Mouse (Mus musculus) heart, embryonic 10.5 days (tissue): ENCODE results near the gene Gli3. TPM values are rescaled to one million over a fixed set of nuclear protein-coding genes. Genes with fewer than 3 reads are reported as not detected.

Experiments
- DNase-seq: peaks from one replicate; pipeline ENCODE4 v3.0.0-alpha.2; 2017; ENCODE audit warnings: low spot score
- H3K27ac ChIP-seq: fragments of 300-500 bp; sonication (generic); 2 replicates; pipeline ENCODE4 v1.5.1; 2016; ENCODE audit warnings: mild to moderate bottlenecking
- H3K27me3 ChIP-seq: fragments of 300-500 bp; sonication (generic); 2 replicates; pipeline ENCODE4 v1.6.1; 2016; ENCODE audit warnings: mild to moderate bottlenecking; ENCODE audit not compliant: poor library complexity, insufficient read depth, severe bottlenecking
- H3K36me3 ChIP-seq: fragments of 300-500 bp; sonication (generic); 2 replicates; pipeline ENCODE4 v1.6.1; 2016; ENCODE audit warnings: mild to moderate bottlenecking, moderate library complexity
- H3K4me1 ChIP-seq: fragments of 300-500 bp; sonication (generic); 2 replicates; pipeline ENCODE4 v1.6.1; 2016; ENCODE audit warnings: mild to moderate bottlenecking
- H3K4me3 ChIP-seq: fragments of 300-500 bp; sonication (generic); 2 replicates; pipeline ENCODE4 v1.5.1; 2016; ENCODE audit warnings: mild to moderate bottlenecking, moderate library complexity
- H3K9me3 ChIP-seq: fragments of 300-500 bp; sonication (generic); 2 replicates; pipeline ENCODE4 v1.6.1; 2016; ENCODE audit warnings: mild to moderate bottlenecking, moderate library complexity
- WGBS: fragments of 180-500 bp; shearing (Covaris S2); methylation state at CpG from one replicate; pipeline ENCODE4 v1.1.7; 2016; 5-methylcytosine and 5-hydroxymethylcytosine counted together
- polyA plus RNA-seq: library from polyadenylated mRNA; unstranded; fragments of >200 nt; fragmentation: Nextera tagmentation; extraction: Ambion mirVana; gene quantifications from 2 replicates; pipeline ENCODE4 v1.2.1, GENCODE M21; 2016

Gene Gli3
- polyA plus RNA-seq, 1 experiment from 2014 or later = 16.7 TPM

GRCm38 (mm10) chr13:15513114-15513513 is 50.1 kb downstream of the Gli3 start:
- Histone ChIP-seq H3K27ac (no peak overlapping the region), H3K36me3 (no peaks in the 10 kb centered on the region), H3K4me1 (no peaks in the 10 kb centered on the region), H3K9me3 (no peaks in the 10 kb centered on the region), H3K4me3 (no peak overlapping the region), H3K27me3 (peaks cover 5% of the 10 kb centered on the region; the same call in 1 of the 2 replicates)
- WGBS = 87% methylated on average over 5 of the region's 5 CpGs
- DNase-seq = no peak

DNA sequence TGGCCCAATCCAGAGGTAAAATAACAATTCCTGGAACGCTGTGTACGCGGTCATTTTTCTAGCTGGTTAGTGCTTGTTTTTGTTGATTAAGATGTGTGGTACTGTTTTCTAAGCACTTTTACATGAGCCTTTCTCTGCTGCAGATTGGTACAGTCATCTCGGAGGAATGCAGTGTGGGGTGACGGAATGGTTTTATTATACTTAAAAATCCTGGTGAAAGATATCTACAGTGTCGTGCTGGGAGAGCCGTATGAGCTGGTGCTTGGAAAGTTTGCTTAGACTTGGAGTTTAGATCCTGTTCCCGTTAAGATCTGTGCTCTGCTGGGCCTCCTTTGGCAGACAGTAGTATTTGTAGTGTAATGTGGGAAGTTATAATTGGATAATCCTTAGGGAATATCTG is 51.0 kb downstream of the Gli3 start:
- 82% methylated on average over 8 of the region's 8 CpGs for WGBS
- H3K4me1 ChIP-seq = no peaks in the 10 kb centered on the region
- peaks cover 5% of the 10 kb centered on the region; the same call in 1 of the 2 replicates for H3K27me3 ChIP-seq
- no peaks in the 10 kb centered on the region for H3K9me3 ChIP-seq
- DNase-seq = no peak
- H3K4me3 ChIP-seq = no peak overlapping the region
- no peak overlapping the region for H3K27ac ChIP-seq
- no peaks in the 10 kb centered on the region for H3K36me3 ChIP-seq

- no peak for DNase-seq
Observed at GRCm38 (mm10) chr13:15517048-15517760, 54.2 kb downstream of the Gli3 start.

GRCm38 (mm10) chr13:15520353-15520752 is 57.3 kb downstream of the Gli3 start:
- no peak overlapping the region for H3K27ac ChIP-seq
- H3K4me1 ChIP-seq = no peaks in the 10 kb centered on the region
- DNase-seq = no peak
- H3K36me3 ChIP-seq = no peaks in the 10 kb centered on the region
- H3K9me3 ChIP-seq = no peaks in the 10 kb centered on the region
- 91% methylated on average over 2 of the region's 2 CpGs for WGBS
- H3K27me3 ChIP-seq = peaks cover 5% of the 10 kb centered on the region; the same call in 1 of the 2 replicates
- no peak overlapping the region for H3K4me3 ChIP-seq

More at GRCm38 (mm10) chr13:15517048-15517760, 54.2 kb downstream of the Gli3 start:
- no peaks in the 10 kb centered on the region for H3K4me1 ChIP-seq
- H3K36me3 ChIP-seq = no peaks in the 10 kb centered on the region
- H3K4me3 ChIP-seq = no peak overlapping the region
- peaks cover 5% of the 10 kb centered on the region; the same call in 1 of the 2 replicates for H3K27me3 ChIP-seq
- H3K9me3 ChIP-seq = no peaks in the 10 kb centered on the region
- 84% methylated on average over 9 of the region's 9 CpGs for WGBS
- H3K27ac ChIP-seq = no peak overlapping the region

DNA sequence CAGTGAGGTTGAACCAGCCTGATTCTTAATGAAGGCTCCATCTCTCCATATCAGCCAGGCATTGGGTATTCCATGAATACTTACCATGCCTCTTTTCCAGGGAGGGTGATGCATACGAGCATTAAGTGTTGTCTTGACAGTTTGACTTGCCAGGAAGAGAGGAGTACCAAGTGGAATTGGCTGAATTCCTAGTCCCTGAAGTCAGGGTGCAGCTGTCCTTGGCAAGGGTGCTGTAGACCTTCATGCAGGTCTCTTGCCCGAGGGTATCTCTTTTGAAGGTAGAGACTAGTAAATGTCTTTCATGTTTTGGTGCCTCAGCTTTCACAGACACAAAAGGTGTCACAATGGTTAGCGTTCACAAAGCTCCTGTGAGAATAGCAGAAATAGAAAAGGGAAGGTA is 59.1 kb downstream of the Gli3 start:
- Histone ChIP-seq H3K4me3 (no peak overlapping the region), H3K36me3 (no peaks in the 10 kb centered on the region), H3K9me3 (no peaks in the 10 kb centered on the region), H3K27ac (no peak overlapping the region), H3K4me1 (no peaks in the 10 kb centered on the region), H3K27me3 (peaks cover 2% of the 10 kb centered on the region; the same call in 1 of the 2 replicates)
- DNase-seq = no peak
- 82% methylated on average over 3 of the region's 3 CpGs for WGBS

DNA sequence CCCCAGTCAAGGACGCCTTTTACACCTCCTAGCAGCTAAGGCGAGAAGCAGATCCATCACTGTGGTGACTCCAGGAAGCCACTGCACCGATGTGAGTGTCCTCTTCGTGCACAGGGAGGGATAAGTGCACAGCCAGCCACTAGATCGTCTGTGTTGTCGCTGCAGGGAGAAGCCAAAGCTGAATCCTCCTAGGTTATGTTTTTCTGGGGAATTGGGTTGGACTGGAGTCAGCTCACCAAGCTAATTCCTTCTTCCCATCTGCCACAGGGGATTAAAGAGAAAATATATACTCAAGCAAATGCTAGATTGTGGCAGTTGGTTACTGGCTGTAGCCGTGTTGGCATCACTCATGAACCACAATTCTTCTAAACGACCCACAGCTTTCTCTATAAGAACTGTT is 61.2 kb downstream of the Gli3 start:
- no peaks in the 10 kb centered on the region for H3K36me3 ChIP-seq
- H3K27me3 ChIP-seq = no peaks in the 10 kb centered on the region
- no peak overlapping the region for H3K27ac ChIP-seq
- WGBS = 80% methylated on average over 8 of the region's 8 CpGs
- no peak overlapping the region for H3K4me3 ChIP-seq
- no peak for DNase-seq
- no peaks in the 10 kb centered on the region for H3K9me3 ChIP-seq
- no peaks in the 10 kb centered on the region for H3K4me1 ChIP-seq

- DNase-seq = no peak
- no peaks in the 10 kb centered on the region for H3K4me1 ChIP-seq
- no peak overlapping the region for H3K4me3 ChIP-seq
- no peaks in the 10 kb centered on the region for H3K9me3 ChIP-seq
- no peaks in the 10 kb centered on the region for H3K36me3 ChIP-seq
- H3K27ac ChIP-seq = no peak overlapping the region
- H3K27me3 ChIP-seq = no peaks in the 10 kb centered on the region
- WGBS = 87% methylated on average over 4 of the region's 4 CpGs
Observed at GRCm38 (mm10) chr13:15526691-15527090, 63.7 kb downstream of the Gli3 start.

DNA sequence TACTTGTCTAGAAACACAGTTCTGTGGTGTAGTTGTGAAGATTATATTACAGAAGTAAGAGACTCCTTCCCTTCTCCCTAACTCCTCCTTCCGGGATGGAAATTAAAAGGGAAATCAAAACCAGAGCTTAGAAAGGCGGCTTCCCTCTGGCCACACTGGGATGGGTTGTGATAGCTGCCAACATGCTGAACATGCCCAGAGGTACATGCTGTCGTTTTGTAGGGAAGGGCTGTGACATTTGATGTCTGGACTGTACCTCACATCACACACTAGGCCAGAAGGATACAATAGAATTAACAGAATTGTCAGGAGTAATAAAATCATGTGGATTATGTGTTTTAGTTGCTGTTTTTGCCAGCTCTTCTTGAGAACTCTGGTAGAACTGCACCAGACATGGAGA is 68.5 kb downstream of the Gli3 start:
- no peak for DNase-seq
- Histone ChIP-seq H3K36me3 (no peaks in the 10 kb centered on the region), H3K9me3 (no peaks in the 10 kb centered on the region), H3K27me3 (no peaks in the 10 kb centered on the region), H3K4me1 (no peaks in the 10 kb centered on the region), H3K4me3 (no peak overlapping the region), H3K27ac (no peak overlapping the region)
- 83% methylated on average over 3 of the region's 3 CpGs for WGBS

- Histone ChIP-seq H3K27ac (no peak overlapping the region), H3K27me3 (no peaks in the 10 kb centered on the region), H3K4me1 (peaks cover 13% of the 10 kb centered on the region), H3K4me3 (no peak overlapping the region), H3K36me3 (no peaks in the 10 kb centered on the region), H3K9me3 (no peaks in the 10 kb centered on the region)
- WGBS = 70% methylated on average over 5 of the region's 5 CpGs
- no peak for DNase-seq
Observed at GRCm38 (mm10) chr13:15537206-15537605, 74.2 kb downstream of the Gli3 start.

DNA sequence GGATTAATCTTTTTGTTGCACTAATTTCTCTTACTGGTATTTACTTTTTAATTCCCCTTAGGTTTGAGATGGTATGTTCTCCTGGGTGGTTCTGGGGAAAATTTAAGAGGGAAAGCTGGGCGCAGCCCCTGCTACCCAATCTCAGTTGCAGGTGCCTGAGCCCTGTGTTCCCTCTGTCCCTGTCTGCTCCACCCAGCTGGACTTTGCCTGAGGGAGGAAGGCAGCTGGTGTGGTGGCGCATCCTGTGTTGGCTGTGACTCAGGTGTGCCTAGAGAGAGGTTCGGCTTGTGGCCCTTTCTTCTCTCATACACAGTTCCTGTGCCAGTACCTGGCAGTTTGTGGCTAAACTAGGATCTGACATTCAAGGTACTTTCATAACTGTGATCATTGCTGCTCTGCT is 74.6 kb downstream of the Gli3 start:
- no peaks in the 10 kb centered on the region for H3K27me3 ChIP-seq
- peaks cover 16% of the 10 kb centered on the region for H3K4me1 ChIP-seq
- WGBS = 80% methylated on average over 3 of the region's 3 CpGs
- DNase-seq = no peak
- no peak overlapping the region for H3K4me3 ChIP-seq
- no peaks in the 10 kb centered on the region for H3K36me3 ChIP-seq
- no peaks in the 10 kb centered on the region for H3K9me3 ChIP-seq
- no peak overlapping the region for H3K27ac ChIP-seq

DNA sequence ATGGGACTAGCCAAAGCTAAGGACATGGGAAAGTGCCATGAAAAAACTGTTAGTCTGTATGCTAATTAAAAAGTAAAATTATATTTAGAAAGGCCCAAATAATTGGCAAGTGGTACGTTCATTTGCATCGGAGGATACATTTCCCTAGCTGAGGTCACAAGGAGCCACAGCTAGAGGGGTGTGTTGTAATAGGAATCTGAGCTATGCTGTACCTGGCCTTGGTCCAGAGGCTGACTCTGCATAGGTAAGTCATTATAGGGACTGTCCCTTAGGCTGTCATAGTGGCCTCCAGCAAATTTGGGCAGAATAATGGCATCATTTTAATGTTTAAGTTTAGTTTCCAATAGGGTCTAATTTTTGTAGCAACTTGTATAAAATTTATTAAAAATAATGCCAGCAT is 75.4 kb downstream of the Gli3 start:
- Histone ChIP-seq H3K4me3 (no peak overlapping the region), H3K27ac (no peak overlapping the region), H3K4me1 (peaks cover 17% of the 10 kb centered on the region), H3K36me3 (no peaks in the 10 kb centered on the region), H3K27me3 (no peaks in the 10 kb centered on the region), H3K9me3 (no peaks in the 10 kb centered on the region)
- no peak for DNase-seq
- 91% methylated on average over 2 of the region's 2 CpGs for WGBS

DNA sequence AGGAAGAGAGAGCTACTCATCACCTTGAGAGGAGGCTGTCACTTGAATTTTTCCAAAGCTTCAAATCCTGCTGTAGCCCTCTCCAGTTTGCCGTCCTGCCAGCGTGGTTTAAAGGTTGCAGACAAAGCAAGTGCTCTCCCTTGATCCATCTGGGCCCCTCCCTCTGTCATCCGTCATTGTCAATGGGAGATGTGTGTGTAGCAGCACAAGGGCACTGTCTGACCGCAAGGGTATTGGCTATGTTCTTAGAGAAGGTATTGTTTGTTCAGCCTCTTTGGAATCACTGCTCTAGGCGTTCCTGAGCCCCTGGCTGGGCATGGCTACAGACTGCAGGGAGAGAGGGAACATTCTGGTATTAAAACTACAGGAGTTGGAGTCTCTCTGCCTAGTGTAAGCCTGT is 79.0 kb downstream of the Gli3 start:
- no peaks in the 10 kb centered on the region for H3K27me3 ChIP-seq
- H3K4me1 ChIP-seq = peaks cover 17% of the 10 kb centered on the region
- H3K9me3 ChIP-seq = no peaks in the 10 kb centered on the region
- no peak overlapping the region for H3K27ac ChIP-seq
- no peaks in the 10 kb centered on the region for H3K36me3 ChIP-seq
- H3K4me3 ChIP-seq = no peak overlapping the region
- WGBS = 13% methylated on average over 5 of the region's 5 CpGs
- no peak for DNase-seq

- Histone ChIP-seq H3K27me3 (no peaks in the 10 kb centered on the region), H3K4me1 (peaks cover 17% of the 10 kb centered on the region), H3K4me3 (no peak overlapping the region), H3K36me3 (no peaks in the 10 kb centered on the region), H3K27ac (no peak overlapping the region), H3K9me3 (no peaks in the 10 kb centered on the region)
- no peak for DNase-seq
- WGBS = 77% methylated on average over 12 of the region's 12 CpGs
Observed at GRCm38 (mm10) chr13:15543169-15543887, 80.3 kb downstream of the Gli3 start.
